Mouse (Mus musculus) cerebellum, postnatal 10 days (tissue): Measurements from ENCODE around the gene Hist1h4d.
"Not testable (repeated sequence)": the region's sequence is repeated elsewhere in the genome, so short reads cannot be mapped to it uniquely, and the experiment has no call there.

Experiments
- DNase-seq, 2 experiments: peaks; one replicate each; pipeline ENCODE4 v3.0.0; 2021; ENCODE audit warnings: mixed read lengths in 2 of 2

The Hist1h4d gene

GRCm38 (mm10) chr13:23581408-23582218 lies at the start of gene Hist1h4d:
TSS of gene Hist1h4d (plus strand) at chr13:23581598.
- DNase-seq = peak; percentile 98 to 99

GRCm38 (mm10) chr13:23532262-23533075 lies 48.9 kb upstream of the Hist1h4d start:
- DNase-seq = no peak

DNA sequence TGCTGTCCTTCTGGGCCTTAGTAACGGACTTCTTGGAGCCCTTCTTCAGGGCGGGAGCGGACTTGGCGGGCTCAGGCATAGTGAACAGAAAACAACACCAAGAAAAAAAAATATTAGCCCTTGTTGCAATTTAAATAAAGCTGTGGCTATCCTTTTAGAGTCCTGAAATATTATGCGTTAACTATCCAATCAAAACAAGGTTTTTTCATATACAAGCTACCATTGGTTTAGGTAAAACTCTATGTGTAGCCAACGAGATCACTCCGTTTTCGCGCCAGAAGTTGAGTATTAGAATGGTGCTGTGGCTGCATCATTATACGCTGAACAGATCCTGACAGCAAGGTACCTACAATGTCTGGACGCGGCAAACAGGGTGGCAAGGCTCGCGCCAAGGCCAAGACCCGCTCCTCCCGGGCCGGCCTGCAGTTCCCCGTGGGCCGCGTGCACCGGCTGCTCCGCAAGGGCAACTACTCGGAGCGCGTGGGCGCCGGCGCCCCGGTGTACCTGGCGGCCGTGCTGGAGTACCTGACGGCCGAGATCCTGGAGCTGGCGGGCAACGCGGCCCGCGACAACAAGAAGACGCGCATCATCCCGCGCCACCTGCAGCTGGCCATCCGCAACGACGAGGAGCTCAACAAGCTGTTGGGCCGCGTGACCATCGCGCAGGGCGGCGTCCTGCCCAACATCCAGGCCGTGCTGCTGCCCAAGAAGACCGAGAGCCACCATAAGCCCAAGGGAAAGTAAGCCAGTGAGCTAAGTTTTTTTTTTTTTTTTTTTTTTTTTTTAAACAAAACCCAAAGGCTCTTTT lies 47.6 kb upstream of the Hist1h4d start, which contains the start of gene Hist1h2af:
Hist1h2af (plus strand) TSS at position 347 of the 808 bp plus-strand sequence.
- DNase-seq = peak; percentile 84 to 85

GRCm38 (mm10) chr13:23534368-23535131 lies 46.8 kb upstream of the Hist1h4d start:
- DNase-seq = no peak

DNA sequence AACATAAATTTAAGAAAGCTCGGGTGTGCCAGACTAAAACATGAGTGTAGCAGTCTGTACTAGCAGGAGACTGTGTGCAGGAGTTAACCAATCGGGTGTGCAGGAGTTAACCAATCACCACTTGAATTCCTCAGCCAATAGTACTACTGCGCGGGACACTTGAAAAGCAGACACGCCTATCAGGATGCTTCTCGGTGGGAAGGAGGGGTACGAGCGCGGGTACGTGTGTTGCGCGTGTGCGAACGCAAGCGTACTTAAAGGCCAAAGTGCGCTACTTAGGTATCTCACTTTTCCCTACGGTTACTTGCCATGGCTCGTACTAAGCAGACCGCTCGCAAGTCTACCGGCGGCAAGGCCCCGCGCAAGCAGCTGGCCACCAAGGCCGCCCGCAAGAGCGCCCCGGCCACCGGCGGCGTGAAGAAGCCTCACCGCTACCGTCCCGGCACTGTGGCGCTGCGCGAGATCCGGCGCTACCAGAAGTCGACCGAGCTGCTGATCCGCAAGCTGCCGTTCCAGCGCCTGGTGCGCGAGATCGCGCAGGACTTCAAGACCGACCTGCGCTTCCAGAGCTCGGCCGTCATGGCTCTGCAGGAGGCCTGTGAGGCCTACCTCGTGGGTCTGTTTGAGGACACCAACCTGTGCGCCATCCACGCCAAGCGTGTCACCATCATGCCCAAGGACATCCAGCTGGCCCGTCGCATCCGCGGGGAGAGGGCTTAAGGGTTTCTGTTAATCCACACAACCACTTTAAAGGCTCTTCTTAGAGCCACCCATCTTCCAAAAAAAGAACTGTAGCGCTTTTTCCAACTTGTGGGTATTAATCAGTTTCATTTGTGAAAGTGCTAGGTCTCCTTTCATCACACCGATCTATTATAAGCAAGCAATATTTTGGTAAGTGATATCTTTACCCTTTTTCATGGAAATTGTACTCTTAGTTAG lies 46.0 kb upstream of the Hist1h4d start, which contains the start of gene Hist1h3g:
Hist1h3g (plus strand) TSS at position 286 of the 939 bp plus-strand sequence.
- DNase-seq = peak; percentile 93 to 94

GRCm38 (mm10) chr13:23536076-23536822 lies 45.1 kb upstream of the Hist1h4d start:
- no peak for DNase-seq

DNA sequence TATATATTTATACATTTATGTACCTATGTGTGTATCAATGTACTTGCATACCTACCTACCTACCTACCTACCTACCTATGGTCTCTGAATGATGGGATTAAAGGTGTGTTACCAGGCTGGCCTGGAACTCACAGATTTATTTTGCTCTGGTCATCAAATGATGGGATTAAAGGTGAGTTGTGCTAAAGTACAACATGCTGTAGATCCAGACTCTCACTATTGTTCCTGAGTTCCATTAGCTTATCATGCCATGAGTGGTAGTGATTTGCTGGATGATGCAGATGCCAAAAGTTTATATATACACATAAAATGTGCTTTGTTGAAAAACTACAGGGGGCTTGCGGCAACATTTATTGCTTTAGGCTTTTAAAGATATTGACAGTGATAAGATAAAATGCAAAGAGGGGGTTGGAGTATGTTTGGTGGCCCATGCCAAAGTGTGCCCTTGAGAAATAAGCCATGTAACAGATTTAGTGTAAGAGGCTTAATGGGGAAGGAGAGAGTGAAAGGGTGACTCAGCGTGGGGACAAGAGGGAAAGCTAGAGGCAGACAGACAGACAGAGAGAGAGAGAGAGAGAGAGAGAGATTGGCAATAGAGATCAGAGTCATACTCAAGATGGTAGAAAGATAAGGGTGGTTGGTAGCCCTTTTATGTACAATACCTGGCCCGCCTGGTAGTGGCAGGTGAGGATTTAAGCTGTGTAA lies 44.2 kb upstream of the Hist1h4d start:
- DNase-seq = no peak

DNA sequence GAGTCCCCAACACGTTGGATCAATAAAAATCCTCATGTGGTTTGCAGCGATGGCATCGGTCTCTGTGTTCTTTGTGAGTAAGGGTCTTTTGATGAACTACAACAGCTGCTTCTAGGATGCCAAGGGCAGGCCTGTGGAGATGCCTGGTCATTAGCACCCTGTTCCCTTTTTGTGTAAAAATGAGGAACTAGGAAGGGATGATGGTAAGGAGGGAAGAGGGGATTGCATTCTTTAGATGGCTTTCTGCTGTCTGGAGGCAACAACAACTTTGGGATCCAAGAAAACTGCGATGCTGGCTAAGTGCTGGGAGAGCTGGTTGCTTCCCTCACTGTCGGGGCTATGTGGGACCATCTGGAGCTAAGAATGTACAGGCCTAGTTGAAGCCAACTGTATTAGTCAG lies 43.1 kb upstream of the Hist1h4d start:
- no peak for DNase-seq

- not testable (repeated sequence) for DNase-seq
Observed at GRCm38 (mm10) chr13:23539821-23540220, 41.6 kb upstream of the Hist1h4d start.

DNA sequence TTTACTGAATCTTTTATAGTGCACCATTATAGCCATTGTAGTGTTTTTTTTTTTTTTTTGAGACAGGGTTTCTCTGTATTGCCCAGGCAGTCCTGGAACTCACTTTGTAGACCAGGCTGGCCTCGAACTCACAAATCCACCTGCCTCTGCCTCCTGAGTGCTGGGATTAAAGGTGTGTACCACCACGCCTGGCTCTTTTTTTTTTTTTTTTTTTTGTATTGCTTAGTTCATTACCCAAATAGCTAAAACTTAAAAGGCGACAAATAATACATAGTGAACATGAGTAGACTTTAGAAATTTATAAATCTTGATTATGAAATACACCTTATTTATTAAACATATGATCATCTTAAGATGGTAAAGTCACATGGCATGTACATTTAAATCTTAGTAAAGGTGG lies 39.9 kb upstream of the Hist1h4d start:
- DNase-seq = no peak

DNA sequence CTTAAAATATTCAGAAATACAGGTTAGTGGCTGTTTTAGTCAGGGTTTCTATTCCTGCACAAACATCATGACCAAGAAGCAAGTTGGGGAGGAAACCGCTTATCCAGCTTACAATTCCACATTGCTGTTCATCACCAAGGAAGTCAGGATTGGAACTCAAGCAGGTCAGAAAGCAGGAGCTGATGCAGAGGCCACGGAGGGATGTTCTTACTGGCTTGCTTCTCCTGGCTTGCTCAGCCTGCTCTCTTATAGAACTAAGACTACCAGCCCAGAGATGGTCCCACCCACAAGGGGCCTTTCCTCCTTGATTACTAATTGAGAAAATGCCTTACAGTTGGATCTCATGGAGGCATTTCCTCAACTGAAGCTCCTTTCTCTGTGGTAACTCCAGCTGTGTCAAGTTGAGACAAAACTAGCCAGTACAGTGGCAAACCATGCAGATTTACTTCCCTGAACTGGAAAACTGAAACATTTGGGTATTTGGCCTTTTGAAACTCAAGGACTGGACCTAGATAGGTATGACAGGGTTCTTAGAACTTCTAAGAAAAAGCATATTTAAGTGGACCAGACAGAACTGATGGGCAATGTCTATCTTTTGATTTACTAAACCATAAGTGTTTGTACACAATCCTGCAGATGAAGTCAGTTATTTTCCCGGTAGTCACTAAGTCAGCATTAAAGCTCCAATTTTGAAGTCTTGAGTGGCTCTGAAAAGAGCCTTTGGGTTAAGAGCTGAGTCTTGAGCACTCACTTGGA lies 39.0 kb upstream of the Hist1h4d start:
- not testable (repeated sequence) for DNase-seq

DNA sequence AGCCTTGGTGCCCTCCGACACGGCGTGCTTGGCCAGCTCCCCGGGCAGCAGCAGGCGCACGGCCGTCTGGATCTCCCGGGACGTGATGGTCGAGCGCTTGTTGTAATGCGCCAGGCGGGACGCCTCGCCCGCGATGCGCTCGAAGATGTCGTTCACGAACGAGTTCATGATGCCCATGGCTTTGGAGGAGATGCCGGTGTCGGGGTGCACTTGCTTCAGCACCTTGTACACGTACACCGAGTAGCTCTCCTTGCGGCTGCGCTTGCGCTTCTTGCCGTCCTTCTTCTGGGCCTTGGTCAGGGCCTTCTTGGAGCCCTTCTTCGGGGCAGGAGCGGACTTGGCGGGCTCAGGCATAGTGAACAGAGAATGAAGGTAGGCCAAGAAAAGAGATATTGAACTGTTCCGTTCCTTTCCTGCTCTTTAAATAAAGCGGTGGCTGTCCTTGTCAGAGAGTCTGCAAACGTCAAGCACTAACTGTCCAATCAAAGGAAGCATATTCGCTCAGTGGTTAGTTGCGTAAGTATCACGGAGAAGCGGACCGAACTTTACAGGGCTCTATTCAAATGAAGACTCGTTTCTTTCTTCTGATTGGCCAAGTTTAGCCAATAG lies 38.3 kb upstream of the Hist1h4d start, which contains the start of gene Hist1h2bh:
Hist1h2bh (minus strand) TSS at position 394 of the 609 bp plus-strand sequence.
- peak; percentile 65 to 70 for DNase-seq

DNA sequence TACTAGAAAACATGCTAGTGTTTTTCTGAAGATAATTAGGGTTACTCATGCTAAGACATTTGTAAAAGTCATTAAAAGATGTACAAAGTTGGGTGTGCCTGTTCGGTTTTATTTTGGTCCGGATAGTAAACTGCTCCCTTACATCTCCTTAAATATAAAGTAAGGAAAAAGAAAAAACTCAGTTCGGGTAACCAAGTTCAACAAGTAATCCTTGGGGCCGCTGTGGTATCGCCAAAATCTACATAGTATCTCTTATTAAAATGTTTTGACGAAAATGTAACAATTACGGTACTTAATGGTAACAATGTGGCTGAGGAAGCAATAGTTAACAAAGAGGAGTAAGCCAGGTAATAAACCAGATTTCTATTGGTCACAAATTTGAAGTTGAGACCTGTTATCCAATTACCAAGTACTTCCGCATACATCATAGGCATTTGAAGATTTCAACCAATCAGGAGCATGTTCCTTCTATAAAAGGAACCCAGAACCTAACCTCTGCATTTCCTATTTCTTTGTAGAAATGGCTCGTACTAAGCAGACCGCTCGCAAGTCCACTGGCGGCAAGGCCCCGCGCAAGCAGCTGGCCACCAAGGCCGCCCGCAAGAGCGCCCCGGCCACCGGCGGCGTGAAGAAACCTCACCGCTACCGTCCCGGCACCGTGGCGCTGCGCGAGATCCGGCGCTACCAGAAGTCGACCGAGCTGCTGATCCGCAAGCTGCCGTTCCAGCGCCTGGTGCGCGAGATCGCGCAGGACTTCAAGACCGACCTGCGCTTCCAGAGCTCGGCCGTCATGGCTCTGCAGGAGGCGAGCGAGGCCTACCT lies 37.2 kb upstream of the Hist1h4d start, which contains the start of gene Hist1h3f:
Hist1h3f (plus strand) TSS at position 88 of the 822 bp plus-strand sequence.
- peak; percentile 77 to 86 for DNase-seq

DNA sequence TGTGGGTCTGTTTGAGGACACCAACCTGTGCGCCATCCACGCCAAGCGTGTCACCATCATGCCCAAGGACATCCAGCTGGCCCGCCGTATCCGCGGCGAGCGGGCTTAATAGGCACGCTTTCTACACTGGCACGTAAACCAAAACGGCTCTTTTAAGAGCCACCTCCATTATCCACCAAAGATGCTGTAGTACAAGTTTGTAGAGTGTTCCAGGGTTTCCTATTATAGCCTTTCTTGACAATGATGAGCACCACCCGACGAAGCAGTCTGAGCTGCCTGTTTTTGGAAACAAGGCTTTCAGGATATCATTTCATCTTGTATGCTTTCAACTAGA lies 36.6 kb upstream of the Hist1h4d start:
- peak in 1 of 2 experiments; percentile 29 for DNase-seq

DNA sequence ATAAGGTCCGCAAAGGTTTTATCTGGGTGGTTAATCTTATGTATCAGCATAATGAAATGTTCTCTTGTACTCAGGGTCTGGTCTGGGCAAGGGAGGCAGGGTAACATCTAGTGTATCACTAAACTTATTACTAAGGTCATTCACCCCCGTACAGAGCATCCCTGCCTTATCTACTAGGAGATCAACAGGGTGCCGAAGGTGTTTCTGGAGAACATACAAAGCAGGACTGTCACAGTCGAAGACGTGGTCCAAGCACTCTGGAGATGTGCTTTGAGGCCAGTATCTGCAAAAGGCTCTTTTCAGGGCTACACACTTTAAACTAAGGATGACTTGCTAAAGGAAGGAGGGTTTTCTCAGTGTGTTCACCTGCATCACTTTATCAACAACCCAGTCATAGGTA lies 34.7 kb upstream of the Hist1h4d start:
- DNase-seq = no peak

DNA sequence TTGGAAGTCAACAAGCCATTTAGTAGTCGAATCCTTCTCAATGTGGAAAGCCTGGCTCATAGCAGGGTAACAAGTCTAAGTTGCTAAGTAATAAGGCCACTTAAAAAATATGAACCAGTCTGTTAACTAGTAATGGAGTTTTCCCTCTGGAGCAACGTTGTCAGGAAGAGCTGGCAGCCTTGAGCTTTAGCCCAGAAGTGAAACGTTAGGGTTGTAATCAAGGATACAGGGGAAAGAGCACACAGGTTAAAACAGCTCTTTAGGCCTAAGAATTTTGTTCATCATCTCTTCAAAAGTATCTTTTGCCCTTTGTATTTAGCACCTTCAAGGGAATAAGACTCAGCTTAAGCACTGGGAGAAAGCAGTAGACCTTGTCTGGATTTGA lies 30.6 kb upstream of the Hist1h4d start:
- DNase-seq = no peak
